Mouse (Mus musculus) lung, adult 2 months (tissue): ENCODE results near the gene Vgf.

ENCODE experiments used
- CTCF ChIP-seq: fragments of 200-500 bp; IDR thresholded peaks from 2 replicates; pipeline ENCODE4 v1.5.1; 2011; ENCODE audit warnings: mild to moderate bottlenecking, low read length, control low read depth; ENCODE audit not compliant: insufficient read depth
- POLR2A ChIP-seq: fragments of 200-500 bp; IDR thresholded peaks from 2 replicates; pipeline ENCODE4 v1.6.1; 2011; ENCODE audit warnings: low read depth, mild to moderate bottlenecking, control low read depth, low read length, borderline replicate concordance; ENCODE audit errors: extremely low read depth

GRCm38 (mm10) chr5:136982338-136982930 lies 43.8 kb upstream of the Vgf start:
- no peak for TF ChIP-seq POLR2A
- peak; percentile 72 for TF ChIP-seq CTCF
